Comparison of ENCODE assay signal across 13 mouse cellular contexts in the genomic region with DNA sequence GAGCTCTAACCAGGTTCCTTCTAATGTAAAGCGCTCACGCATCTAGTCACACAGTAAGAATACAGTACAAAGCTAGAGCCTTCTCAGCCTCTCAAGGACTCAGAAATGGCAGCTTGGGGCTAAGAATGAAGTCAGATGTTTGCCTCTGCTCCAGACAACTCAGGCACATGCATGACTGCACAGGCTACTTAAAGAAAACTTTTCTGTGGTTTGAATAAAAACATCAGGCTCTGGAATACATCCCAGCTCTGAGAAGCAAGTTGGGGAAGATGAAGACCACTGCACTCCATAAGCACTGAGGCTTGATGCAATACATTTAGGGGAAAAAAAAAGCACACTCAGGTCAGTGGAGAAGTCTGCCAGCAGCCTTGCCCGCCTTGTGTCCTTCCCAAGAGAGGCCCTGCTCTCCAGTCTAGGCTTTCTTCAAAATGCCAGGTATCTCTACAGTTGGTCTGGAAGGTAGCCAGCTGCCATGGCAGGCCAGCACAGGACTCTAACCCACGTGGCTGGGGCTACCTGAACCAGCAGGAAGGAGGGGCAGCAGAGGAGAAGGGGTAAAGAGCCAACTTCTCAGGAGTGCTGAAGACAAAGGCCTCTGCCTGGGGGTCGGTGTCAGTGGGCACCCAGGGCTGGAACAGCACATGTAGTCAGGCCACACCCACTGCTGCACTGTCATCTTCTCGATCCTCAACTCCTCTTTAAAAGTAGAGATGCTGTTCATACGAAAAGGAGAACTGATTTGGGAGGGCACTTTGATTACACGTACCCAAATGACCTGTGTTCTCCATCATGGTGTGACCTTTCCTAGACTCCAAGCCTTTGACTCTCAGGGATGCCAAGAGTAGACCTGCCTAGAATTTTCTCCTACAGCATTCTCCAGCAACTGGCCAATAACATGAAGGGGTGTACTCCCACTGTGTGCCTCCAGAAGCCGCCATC. TPM values are rescaled to one million over a fixed set of nuclear protein-coding genes. Genes with fewer than 3 reads are reported as not detected.
DNase-seq lines count a peak whose midpoint lies in the region; ATAC-seq and TF ChIP-seq lines count a peak whose summit lies in the region.
"Had no signal": no experiment of that assay in that cellular context is flagged by ENCODE, and none has a peak within 500 bp of the region (broad histone marks: within the 10 kb centered on the region; RNA-seq: fewer than 3 reads in every experiment).

No protein-coding gene starts in this region.

- H3K79me2 ChIP-seq in liver, adult 2 months (ENCODE audit: control insufficient read depth, insufficient read depth, low read length): no peaks in the 10 kb centered on the region

- ATAC-seq in forebrain, embryonic 12.5 days (ENCODE audit: low FRiP score): no peak
- no peak; the same call in 1 of the 2 replicates for ATAC-seq in forebrain, embryonic 14.5 days
- ATAC-seq in liver, embryonic 11.5 days (replicated peaks; ENCODE audit: low FRiP score): no peak
- no peak for ATAC-seq in hindbrain, embryonic 13.5 days (ENCODE audit: low FRiP score)
- ATAC-seq: liver, embryonic 12.5 days had no signal

- TF ChIP-seq CTCF in liver, adult 2 months (IDR thresholded peaks at IDR 0.05; ENCODE audit: low read depth, low read length): no peak

- H3K27me3 ChIP-seq in forebrain, embryonic 12.5 days: no peaks in the 10 kb centered on the region
- no peaks in the 10 kb centered on the region for H3K27me3 ChIP-seq in forebrain, embryonic 14.5 days (replicated peaks; ENCODE audit: control insufficient read depth, insufficient read depth, low read length)
- no peaks in the 10 kb centered on the region for H3K27me3 ChIP-seq in liver, adult 2 months (ENCODE audit: control insufficient read depth, insufficient read depth, low read length)
- no peaks in the 10 kb centered on the region for H3K27me3 ChIP-seq in liver, embryonic 11.5 days (replicated peaks; ENCODE audit: control insufficient read depth, insufficient read depth, low read length)
- H3K27me3 ChIP-seq in hindbrain, embryonic 13.5 days: no peaks in the 10 kb centered on the region
- H3K27me3 ChIP-seq: liver, embryonic 12.5 days had no signal

- H3K4me1 ChIP-seq in forebrain, embryonic 12.5 days: peaks cover 2% of the 10 kb centered on the region; the same call in 1 of the 2 replicates
- no peaks in the 10 kb centered on the region; the same call in 1 of the 2 replicates for H3K4me1 ChIP-seq in forebrain, embryonic 14.5 days (ENCODE audit: control insufficient read depth, insufficient read depth, low read length)
- H3K4me1 ChIP-seq in liver, adult 2 months (ENCODE audit: control insufficient read depth, insufficient read depth, low read length): no peaks in the 10 kb centered on the region; the same call in 1 of the 2 replicates
- no peaks in the 10 kb centered on the region for H3K4me1 ChIP-seq in liver, embryonic 11.5 days (replicated peaks; ENCODE audit: control insufficient read depth, insufficient read depth, low read length)
- peaks cover 28% of the 10 kb centered on the region for H3K4me1 ChIP-seq in hindbrain, embryonic 13.5 days (replicated peaks)
- H3K4me1 ChIP-seq: liver, embryonic 12.5 days had no signal

- H3K36me3 ChIP-seq in forebrain, embryonic 12.5 days (replicated peaks): peaks cover 69% of the 10 kb centered on the region
- peaks cover 31% of the 10 kb centered on the region; the same call in 1 of the 2 replicates for H3K36me3 ChIP-seq in forebrain, embryonic 14.5 days (ENCODE audit: control insufficient read depth, insufficient read depth, low read length)
- peaks cover 9% of the 10 kb centered on the region; the same call in 1 of the 2 replicates for H3K36me3 ChIP-seq in liver, adult 2 months (ENCODE audit: control insufficient read depth, insufficient read depth, low read length)
- H3K36me3 ChIP-seq in liver, embryonic 11.5 days (ENCODE audit: control insufficient read depth, insufficient read depth, low read length): peaks cover 14% of the 10 kb centered on the region
- peaks cover 32% of the 10 kb centered on the region for H3K36me3 ChIP-seq in hindbrain, embryonic 13.5 days

- peak overlapping the region; percentile 13; the same call in 1 of the 2 replicates for H3K27ac ChIP-seq in forebrain, embryonic 12.5 days
- no peak overlapping the region for H3K27ac ChIP-seq in forebrain, embryonic 14.5 days (ENCODE audit: low read depth, low read length)
- H3K27ac ChIP-seq in liver, adult 2 months (replicated peaks; ENCODE audit: insufficient read depth, low read depth, low read length): no peak overlapping the region
- H3K27ac ChIP-seq in liver, embryonic 11.5 days (ENCODE audit: low read depth, low read length): no peak overlapping the region
- no peak overlapping the region for H3K27ac ChIP-seq in hindbrain, embryonic 13.5 days
- H3K27ac ChIP-seq: liver, embryonic 12.5 days had no signal

- WGBS in forebrain, embryonic 12.5 days: 82% methylated on average over 9 of the region's 9 CpGs
- 74% methylated on average over 9 of the region's 9 CpGs for WGBS in forebrain, embryonic 14.5 days
- WGBS in liver, adult 2 months: 74% methylated on average over 9 of the region's 9 CpGs
- 73% methylated on average over 9 of the region's 9 CpGs for WGBS in liver, embryonic 11.5 days
- 81% methylated on average over 9 of the region's 9 CpGs for WGBS in hindbrain, embryonic 13.5 days

- H3K9ac ChIP-seq in forebrain, embryonic 12.5 days: no peak overlapping the region; the same call in 1 of the 2 replicates
- H3K9ac ChIP-seq in forebrain, embryonic 14.5 days (ENCODE audit: low read length): no peak overlapping the region
- no peak overlapping the region for H3K9ac ChIP-seq in liver, adult 2 months (ENCODE audit: low read depth, low read length)
- H3K9ac ChIP-seq in liver, embryonic 11.5 days (ENCODE audit: low read depth, low read length): no peak overlapping the region
- no peak overlapping the region for H3K9ac ChIP-seq in hindbrain, embryonic 13.5 days
- H3K9ac ChIP-seq: liver, embryonic 12.5 days had no signal

- no peak for DNase-seq in forebrain, embryonic 14.5 days (ENCODE audit: low spot score)
- DNase-seq in liver, adult 2 months (ENCODE audit: extremely low read depth, low read depth, low spot score): peak; percentile 19
- no peak for DNase-seq in liver, embryonic 11.5 days (ENCODE audit: low spot score)
- peak; percentile 63 for DNase-seq in cerebellum, adult 9-10 months
- peak; percentile 79 to 84 for DNase-seq in kidney, postnatal 25 days
- no peak for DNase-seq in embryo, embryonic 9.5 days (ENCODE audit: extremely low spot score)
- DNase-seq: adrenal gland, adult 2 months; gastrocnemius, postnatal 36 days; retina, postnatal 1 day had no signal

- no peak overlapping the region for H3K4me2 ChIP-seq in forebrain, embryonic 12.5 days
- H3K4me2 ChIP-seq in forebrain, embryonic 14.5 days (ENCODE audit: low read length): no peak overlapping the region
- no peak overlapping the region for H3K4me2 ChIP-seq in liver, embryonic 11.5 days
- H3K4me2 ChIP-seq in hindbrain, embryonic 13.5 days: no peak overlapping the region
- H3K4me2 ChIP-seq: liver, embryonic 12.5 days had no signal

- no peaks in the 10 kb centered on the region for H3K9me3 ChIP-seq in forebrain, embryonic 12.5 days
- no peaks in the 10 kb centered on the region for H3K9me3 ChIP-seq in forebrain, embryonic 14.5 days (replicated peaks; ENCODE audit: control insufficient read depth, low read length)
- H3K9me3 ChIP-seq in liver, embryonic 11.5 days (ENCODE audit: control insufficient read depth, low read length): no peaks in the 10 kb centered on the region
- no peaks in the 10 kb centered on the region for H3K9me3 ChIP-seq in hindbrain, embryonic 13.5 days
- H3K9me3 ChIP-seq: liver, embryonic 12.5 days had no signal

- no peak for TF ChIP-seq POLR2A in liver, adult 2 months (IDR thresholded peaks at IDR 0.05; ENCODE audit: extremely low read depth, insufficient read depth, low read length)

- no peak overlapping the region for H3K4me3 ChIP-seq in forebrain, embryonic 12.5 days (replicated peaks)
- H3K4me3 ChIP-seq in forebrain, embryonic 14.5 days (ENCODE audit: low read depth, low read length): no peak overlapping the region
- no peak overlapping the region for H3K4me3 ChIP-seq in liver, adult 2 months (ENCODE audit: insufficient read depth, low read depth, low read length)
- no peak overlapping the region for H3K4me3 ChIP-seq in liver, embryonic 11.5 days (ENCODE audit: low read depth, low read length)
- no peak overlapping the region for H3K4me3 ChIP-seq in hindbrain, embryonic 13.5 days
- H3K4me3 ChIP-seq: liver, embryonic 12.5 days had no signal

RNA-seq across cellular contexts. Expression of gene Aagab, which starts 45.4 kb away (rescaled TPM):
- 50.4 and 51.5 TPM in 2 replicates for polyA plus RNA-seq in forebrain, embryonic 12.5 days (2016; fragmentation: Nextera tagmentation; extraction: Ambion mirVana)
- 50.1 and 61.6 TPM in 2 replicates for polyA plus RNA-seq in forebrain, embryonic 14.5 days (2014; fragmentation: Nextera tagmentation; extraction: Ambion mirVana)
- total RNA-seq in liver, adult 2 months (2014; rRNA removed): 14.4 and 14.9 TPM in 2 replicates
- 10.6 and 11.9 TPM in 2 replicates for polyA plus RNA-seq in liver, adult 2 months (2012; rRNA removed)
- polyA plus RNA-seq in liver, embryonic 11.5 days (2014; fragmentation: Nextera tagmentation; extraction: Ambion mirVana): 27.7 and 32.4 TPM in 2 replicates
- 59.1 and 61.0 TPM in 2 replicates for polyA plus RNA-seq in hindbrain, embryonic 13.5 days (2015; fragmentation: Nextera tagmentation; extraction: Ambion mirVana)

RNA-seq across cellular contexts. Expression of gene Iqch, which starts 45.6 kb away (rescaled TPM):
- 0.10 TPM in 1 of 2 replicates, not detected in the other for polyA plus RNA-seq in forebrain, embryonic 12.5 days (2016; fragmentation: Nextera tagmentation; extraction: Ambion mirVana)
- polyA plus RNA-seq in forebrain, embryonic 14.5 days (2014; fragmentation: Nextera tagmentation; extraction: Ambion mirVana): 0.06 and 0.07 TPM in 2 replicates
- 0.13 and 0.28 TPM in 2 replicates for total RNA-seq in liver, adult 2 months (2014; rRNA removed)
- 0.02 and 0.06 TPM in 2 replicates for polyA plus RNA-seq in liver, adult 2 months (2012; rRNA removed)
- polyA plus RNA-seq in liver, embryonic 11.5 days (2014; fragmentation: Nextera tagmentation; extraction: Ambion mirVana): 0.05 TPM in 1 of 2 replicates, not detected in the other
- 0.21 and 0.34 TPM in 2 replicates for polyA plus RNA-seq in hindbrain, embryonic 13.5 days (2015; fragmentation: Nextera tagmentation; extraction: Ambion mirVana)
- total RNA-seq: gastrocnemius, postnatal 36 days had no signal
- polyA plus RNA-seq: adrenal gland, adult 2 months; C2C12; liver, embryonic 12.5 days had no signal

Comparison
In these comparisons a context has a peak if more than half of its experiments do, and no peak if none do; other contexts are left out.
1. DNase-seq: peak in liver, adult 2 months (single experiment), cerebellum, adult 9-10 months (single experiment) and kidney, postnatal 25 days (2 of 2); none in forebrain, embryonic 14.5 days (single experiment), liver, embryonic 11.5 days (single experiment) and embryo, embryonic 9.5 days (single experiment).